Mouse (Mus musculus): ENCODE measurements around the gene Ubc. TPM values are rescaled to one million over a fixed set of nuclear protein-coding genes. Genes with fewer than 3 reads are reported as not detected.

Ubc gene
- total RNA-seq, 2 experiments from 2014 or later = 856 to 1,567 TPM

Other genes with a start within 250 kb of the Ubc start
- gene Ncor2, start 211.0 kb downstream of the Ubc start, total RNA-seq (2021) = 10 to 100 TPM; 70.5 to 74.8 TPM
- gene Scarb1, start 49.1 kb downstream of the Ubc start, total RNA-seq (2021) = 10 to 100 TPM; 35.4 to 44.4 TPM
- gene Gm10382, start 880 bp downstream of the Ubc start, total RNA-seq (2021) = not detected
- gene Dhx37, start 43.9 kb upstream of the Ubc start, total RNA-seq (2021) = 10 to 100 TPM; 11.4 to 11.7 TPM
- 10 to 100 TPM; 45.4 to 54.6 TPM for gene Bri3bp, start 51.4 kb upstream of the Ubc start, total RNA-seq (2021)
- 1 to 10 TPM; 3.6 to 4.1 TPM for gene Aacs, start 85.6 kb upstream of the Ubc start, total RNA-seq (2021)
- not detected for gene Tmem132b, start 141.6 kb upstream of the Ubc start, total RNA-seq (2021)